Mouse (Mus musculus): ENCODE results near the gene Arr3.

DNA sequence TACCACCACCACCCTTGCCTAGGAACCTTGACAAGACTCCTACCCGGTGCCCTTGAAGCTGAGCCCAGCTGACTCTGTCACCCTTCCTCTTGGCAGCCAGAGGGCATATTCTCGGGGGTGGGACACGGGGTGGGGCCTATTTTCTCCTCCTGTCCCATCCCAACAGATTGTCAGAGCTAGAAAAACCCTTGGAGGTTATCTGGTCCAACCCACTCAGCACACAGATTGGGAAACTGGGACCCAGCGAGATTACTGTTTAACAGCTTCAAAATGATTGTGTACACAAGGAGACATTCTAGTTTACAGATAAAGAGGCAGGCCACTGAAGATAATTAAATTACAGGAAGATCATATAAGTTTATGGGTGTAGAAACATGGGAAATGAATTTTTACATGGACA, 10.5 kb upstream of the Arr3 start, which contains the start of gene P2ry4:
- TF ChIP-seq ZNF384 (IDR thresholded peaks at IDR 0.05; ENCODE audit: low read depth, low read length), result no peak
- TF ChIP-seq CHD2 (IDR thresholded peaks at IDR 0.05; ENCODE audit: low read depth, low read length), result no peak
- no peak for TF ChIP-seq ZC3H11A (IDR thresholded peaks at IDR 0.05; ENCODE audit: borderline replicate concordance, low read depth, low read length)
- TF ChIP-seq MAFK (IDR thresholded peaks at IDR 0.05; ENCODE audit: insufficient read depth, low read depth, low read length), result no peak

All from ES-E14 (cell line).